Mouse (Mus musculus) stomach, embryonic 14.5 days (tissue): Measurements from ENCODE around the gene Gse1. TPM values are rescaled to one million over a fixed set of nuclear protein-coding genes. Genes with fewer than 3 reads are reported as not detected.

Experiments used
- ATAC-seq: fragments of 200-750 bp; cut with Nextera tagmentation; 2 replicates; pipeline ENCODE4 v1.8.0; 2017; ENCODE audit warnings: low read depth, moderate TSS enrichment; ENCODE audit not compliant: insufficient number of reproducible peaks, insufficient read depth, low FRiP score
- H3K27ac ChIP-seq: fragments of 300-500 bp; sonication (generic); 2 replicates; pipeline ENCODE4 v1.5.1; 2014; ENCODE audit warnings: mild to moderate bottlenecking, low read length, moderate library complexity, mixed read lengths
- H3K27me3 ChIP-seq: fragments of 300-500 bp; sonication (generic); 2 replicates; pipeline ENCODE4 v1.6.1; 2014; ENCODE audit warnings: low read length, control low read depth, mixed read lengths; ENCODE audit not compliant: control insufficient read depth, insufficient read depth
- H3K36me3 ChIP-seq: fragments of 300-500 bp; sonication (generic); 2 replicates; pipeline ENCODE4 v1.6.1; 2014; ENCODE audit warnings: mild to moderate bottlenecking, control low read depth, low read length, moderate library complexity, mixed read lengths; ENCODE audit not compliant: control insufficient read depth, insufficient read depth
- H3K4me1 ChIP-seq: fragments of 300-500 bp; sonication (generic); 2 replicates; pipeline ENCODE4 v1.6.1; 2014; ENCODE audit warnings: low read length, control low read depth, mixed read lengths; ENCODE audit not compliant: control insufficient read depth, insufficient read depth
- H3K4me2 ChIP-seq: fragments of 300-500 bp; sonication (generic); replicated peaks from 2 replicates; pipeline ENCODE4 v1.6.1; 2014; ENCODE audit warnings: low read depth, low read length, control low read depth
- H3K4me3 ChIP-seq: fragments of 300-500 bp; sonication (generic); 2 replicates; pipeline ENCODE4 v1.5.1; 2014; ENCODE audit warnings: low read depth, low read length, control low read depth
- H3K9ac ChIP-seq: fragments of 300-500 bp; sonication (generic); replicated peaks from 2 replicates; pipeline ENCODE4 v1.6.1; 2014; ENCODE audit warnings: low read depth, mild to moderate bottlenecking, control low read depth, low read length, moderate library complexity, mixed read lengths
- H3K9me3 ChIP-seq: fragments of 300-500 bp; sonication (generic); 2 replicates; pipeline ENCODE4 v1.6.1; 2016; ENCODE audit warnings: low read depth, low read length, control low read depth; ENCODE audit not compliant: control insufficient read depth
- WGBS: fragments of 180-500 bp; shearing (Covaris S2); extraction: QIAGEN DNeasy Blood & Tissue Kit; methylation state at CpG from one replicate; pipeline ENCODE4 v1.1.7; 2014; 5-methylcytosine and 5-hydroxymethylcytosine counted together
- polyA plus RNA-seq: library from polyadenylated mRNA; unstranded; fragments of >200 nt; fragmentation: Nextera tagmentation; extraction: Ambion mirVana; gene quantifications from 2 replicates; pipeline ENCODE4 v1.2.1, GENCODE M21; 2014

Gse1 gene
- polyA plus RNA-seq, 1 experiment from 2014 or later, result 11.1 TPM

- H3K4me2 ChIP-seq, result no peak overlapping the region
- H3K9me3 ChIP-seq, result no peaks in the 10 kb centered on the region
- no peak for ATAC-seq
- peaks cover 41% of the 10 kb centered on the region for H3K4me1 ChIP-seq
- H3K36me3 ChIP-seq, result no peaks in the 10 kb centered on the region
- no peak overlapping the region for H3K27ac ChIP-seq
- 60% methylated on average over 10 of the region's 10 CpGs for WGBS
- H3K9ac ChIP-seq, result no peak overlapping the region
- no peaks in the 10 kb centered on the region for H3K27me3 ChIP-seq
- no peak overlapping the region for H3K4me3 ChIP-seq
Measured at GRCm38 (mm10) chr8:120466266-120466665, 238.0 kb downstream of the Gse1 start.

- ATAC-seq, result no peak
- Histone ChIP-seq H3K9ac (no peak overlapping the region), H3K9me3 (no peaks in the 10 kb centered on the region), H3K27ac (no peak overlapping the region), H3K36me3 (no peaks in the 10 kb centered on the region), H3K4me2 (no peak overlapping the region), H3K4me1 (peaks cover 42% of the 10 kb centered on the region), H3K4me3 (no peak overlapping the region), H3K27me3 (no peaks in the 10 kb centered on the region)
- WGBS, result 85% methylated on average over 7 of the region's 7 CpGs
Measured at GRCm38 (mm10) chr8:120467598-120467997, 239.3 kb downstream of the Gse1 start.

GRCm38 (mm10) chr8:120470170-120470569, 241.9 kb downstream of the Gse1 start:
- H3K4me2 ChIP-seq, result no peak overlapping the region
- WGBS, result 83% methylated on average over 12 of the region's 12 CpGs
- no peak for ATAC-seq
- no peak overlapping the region for H3K4me3 ChIP-seq
- H3K27me3 ChIP-seq, result no peaks in the 10 kb centered on the region
- H3K9me3 ChIP-seq, result no peaks in the 10 kb centered on the region
- no peak overlapping the region for H3K9ac ChIP-seq
- peaks cover 33% of the 10 kb centered on the region for H3K4me1 ChIP-seq
- no peak overlapping the region for H3K27ac ChIP-seq
- H3K36me3 ChIP-seq, result no peaks in the 10 kb centered on the region

- Histone ChIP-seq H3K4me2 (no peak overlapping the region), H3K4me1 (peaks cover 27% of the 10 kb centered on the region)
Measured at GRCm38 (mm10) chr8:120471166-120471565, 242.9 kb downstream of the Gse1 start.

GRCm38 (mm10) chr8:120471752-120472151, 243.5 kb downstream of the Gse1 start:
- H3K27me3 ChIP-seq, result no peaks in the 10 kb centered on the region
- 48% methylated on average over 2 of the region's 2 CpGs for WGBS
- H3K27ac ChIP-seq, result no peak overlapping the region
- no peak overlapping the region for H3K9ac ChIP-seq
- H3K36me3 ChIP-seq, result no peaks in the 10 kb centered on the region
- H3K4me2 ChIP-seq, result no peak overlapping the region
- ATAC-seq, result no peak
- peaks cover 24% of the 10 kb centered on the region for H3K4me1 ChIP-seq
- no peak overlapping the region for H3K4me3 ChIP-seq
- H3K9me3 ChIP-seq, result no peaks in the 10 kb centered on the region

More at GRCm38 (mm10) chr8:120471166-120471565, 242.9 kb downstream of the Gse1 start:
- H3K9me3 ChIP-seq, result no peaks in the 10 kb centered on the region
- no peaks in the 10 kb centered on the region for H3K36me3 ChIP-seq
- 16% methylated on average over 7 of the region's 7 CpGs for WGBS
- H3K9ac ChIP-seq, result no peak overlapping the region
- no peak for ATAC-seq
- H3K27me3 ChIP-seq, result no peaks in the 10 kb centered on the region
- no peak overlapping the region for H3K4me3 ChIP-seq
- H3K27ac ChIP-seq, result no peak overlapping the region

- H3K27me3 ChIP-seq, result no peaks in the 10 kb centered on the region
- 20% methylated on average over 16 of the region's 16 CpGs for WGBS
- no peak overlapping the region for H3K27ac ChIP-seq
- H3K4me2 ChIP-seq, result no peak overlapping the region
- no peaks in the 10 kb centered on the region for H3K9me3 ChIP-seq
- no peak overlapping the region for H3K4me3 ChIP-seq
- no peak for ATAC-seq
- H3K36me3 ChIP-seq, result no peaks in the 10 kb centered on the region
- H3K4me1 ChIP-seq, result peaks cover 27% of the 10 kb centered on the region
- no peak overlapping the region for H3K9ac ChIP-seq
Measured at GRCm38 (mm10) chr8:120472230-120472629, 244.0 kb downstream of the Gse1 start.

GRCm38 (mm10) chr8:120473729-120474364, 245.6 kb downstream of the Gse1 start:
- no peaks in the 10 kb centered on the region for H3K9me3 ChIP-seq
- H3K27me3 ChIP-seq, result no peaks in the 10 kb centered on the region
- H3K4me2 ChIP-seq, result no peak overlapping the region
- no peak for ATAC-seq
- peaks cover 27% of the 10 kb centered on the region for H3K4me1 ChIP-seq
- 84% methylated on average over 13 of the region's 13 CpGs for WGBS
- no peak overlapping the region for H3K9ac ChIP-seq
- H3K36me3 ChIP-seq, result no peaks in the 10 kb centered on the region
- no peak overlapping the region for H3K4me3 ChIP-seq
- no peak overlapping the region for H3K27ac ChIP-seq

- no peaks in the 10 kb centered on the region for H3K9me3 ChIP-seq
- ATAC-seq, result no peak
- H3K27ac ChIP-seq, result no peak overlapping the region
- peaks cover 27% of the 10 kb centered on the region for H3K4me1 ChIP-seq
- no peaks in the 10 kb centered on the region for H3K36me3 ChIP-seq
- WGBS, result 67% methylated on average over 11 of the region's 11 CpGs
- H3K4me3 ChIP-seq, result no peak overlapping the region
- H3K27me3 ChIP-seq, result no peaks in the 10 kb centered on the region
- no peak overlapping the region for H3K4me2 ChIP-seq
- no peak overlapping the region for H3K9ac ChIP-seq
Measured at GRCm38 (mm10) chr8:120474496-120475235, 246.4 kb downstream of the Gse1 start.
